Mouse (Mus musculus) midbrain, embryonic 12.5 days (tissue): Measurements from ENCODE around the gene Zfp366. TPM values are rescaled to one million over a fixed set of nuclear protein-coding genes. Genes with fewer than 3 reads are reported as not detected.
"Not testable (repeated sequence)": the region's sequence is repeated elsewhere in the genome, so short reads cannot be mapped to it uniquely, and the experiment has no call there.

ENCODE experiments used
- ATAC-seq: fragments of 200-750 bp; cut with Nextera tagmentation; 2 replicates; pipeline ENCODE4 v1.8.0; 2017; ENCODE audit warnings: low read depth, moderate TSS enrichment, moderate library complexity; ENCODE audit not compliant: low FRiP score
- H3K27ac ChIP-seq: fragments of 300-500 bp; sonication (generic); replicated peaks from 2 replicates; pipeline ENCODE4 v1.5.1; 2016; ENCODE audit warnings: mild to moderate bottlenecking
- H3K27me3 ChIP-seq: fragments of 300-500 bp; sonication (generic); 2 replicates; pipeline ENCODE4 v1.6.1; 2016; ENCODE audit warnings: mild to moderate bottlenecking
- H3K36me3 ChIP-seq: fragments of 300-500 bp; sonication (generic); 2 replicates; pipeline ENCODE4 v1.6.1; 2016
- H3K4me1 ChIP-seq: fragments of 300-500 bp; sonication (generic); 2 replicates; pipeline ENCODE4 v1.6.1; 2016
- H3K4me2 ChIP-seq: fragments of 300-500 bp; sonication (generic); replicated peaks from 2 replicates; pipeline ENCODE4 v1.6.1; 2016; ENCODE audit warnings: mild to moderate bottlenecking, moderate library complexity
- H3K4me3 ChIP-seq: fragments of 300-500 bp; sonication (generic); 2 replicates; pipeline ENCODE4 v1.5.1; 2016; ENCODE audit warnings: mild to moderate bottlenecking
- H3K9ac ChIP-seq: fragments of 300-500 bp; sonication (generic); replicated peaks from 2 replicates; pipeline ENCODE4 v1.6.1; 2016; ENCODE audit warnings: mild to moderate bottlenecking, moderate library complexity
- H3K9me3 ChIP-seq: fragments of 300-500 bp; sonication (generic); 2 replicates; pipeline ENCODE4 v1.6.1; 2016; ENCODE audit warnings: mild to moderate bottlenecking
- WGBS: fragments of 180-500 bp; shearing (Covaris S2); methylation state at CpG from one replicate; pipeline ENCODE4 v1.1.7; 2016; 5-methylcytosine and 5-hydroxymethylcytosine counted together
- polyA plus RNA-seq: library from polyadenylated mRNA; unstranded; fragments of >200 nt; fragmentation: Nextera tagmentation; extraction: Ambion mirVana; gene quantifications from 2 replicates; pipeline ENCODE4 v1.2.1, GENCODE M21; 2016

Zfp366 gene
- polyA plus RNA-seq, 1 experiment from 2014 or later: 0.55 TPM

DNA sequence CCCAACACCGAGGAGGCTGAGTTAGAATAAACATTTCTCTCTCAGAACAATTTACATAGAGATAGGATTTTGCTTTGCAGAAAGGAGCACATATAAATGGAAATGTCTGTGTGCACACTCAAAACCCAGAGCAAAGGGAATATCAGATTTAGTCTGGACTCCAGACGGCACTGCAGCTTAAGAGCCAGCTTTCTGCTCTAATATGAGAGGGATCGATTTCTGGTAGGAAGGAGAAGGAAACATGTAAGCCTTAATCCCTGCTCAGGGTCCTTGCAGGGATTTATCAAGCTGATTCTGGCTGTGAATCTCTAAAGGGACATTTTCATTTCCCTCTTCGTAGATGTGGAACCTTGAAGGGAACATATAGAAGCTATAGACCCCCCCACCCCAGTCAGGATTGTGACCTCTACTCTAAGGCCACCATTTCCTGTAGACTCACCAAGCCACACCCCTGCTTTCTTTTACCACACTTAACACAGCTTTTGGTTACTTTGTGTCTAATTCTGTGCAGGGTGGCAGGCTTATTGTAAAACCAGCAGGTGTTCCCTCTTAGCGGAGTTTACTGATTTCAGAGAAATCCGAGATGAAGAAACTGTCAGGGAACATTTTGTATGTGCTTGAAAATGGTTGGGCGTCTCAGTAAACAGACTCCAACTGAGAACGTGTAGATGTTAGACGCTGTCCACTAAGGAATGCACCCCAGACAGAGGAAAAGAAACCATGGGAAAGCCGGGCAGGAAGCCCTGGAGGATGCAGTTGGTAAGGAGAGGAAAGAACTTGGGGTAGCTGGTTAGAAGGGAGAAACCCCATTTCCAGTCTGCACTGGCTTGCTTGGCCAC is 20.9 kb upstream of the Zfp366 start:
- ATAC-seq: no peak
- H3K36me3 ChIP-seq: no peaks in the 10 kb centered on the region
- no peak overlapping the region for H3K9ac ChIP-seq
- H3K27me3 ChIP-seq: no peaks in the 10 kb centered on the region
- H3K4me2 ChIP-seq: no peak overlapping the region
- WGBS: 33% methylated on average over 10 of the region's 10 CpGs
- no peak overlapping the region; the same call in 1 of the 2 replicates for H3K27ac ChIP-seq
- no peaks in the 10 kb centered on the region for H3K9me3 ChIP-seq
- H3K4me1 ChIP-seq: 0 out of 2 replicates have a peak, but pooled peaks cover 11% of the 10 kb centered on the region
- H3K4me3 ChIP-seq: no peak overlapping the region

DNA sequence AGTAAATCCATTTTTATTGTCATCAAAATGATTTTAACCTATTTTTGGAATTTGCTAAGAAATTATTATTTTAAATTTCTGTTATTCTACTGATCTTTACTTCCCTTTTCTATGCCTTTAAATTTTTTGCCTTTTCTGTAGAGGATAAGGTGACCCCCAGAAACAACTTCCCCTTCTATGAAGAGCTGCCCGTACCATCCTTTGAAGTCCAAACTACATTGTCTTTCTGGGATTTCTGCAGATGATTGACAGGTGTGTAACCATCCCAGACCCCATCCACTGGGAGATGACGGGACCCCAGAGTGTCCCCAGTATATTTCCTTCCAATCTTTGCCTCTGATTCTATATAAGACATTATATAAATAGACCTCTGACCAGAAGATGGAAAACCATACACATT is 20.3 kb upstream of the Zfp366 start:
- Histone ChIP-seq H3K27ac (no peak overlapping the region), H3K9me3 (no peaks in the 10 kb centered on the region), H3K27me3 (no peaks in the 10 kb centered on the region), H3K4me3 (no peak overlapping the region), H3K4me2 (no peak overlapping the region), H3K4me1 (0 out of 2 replicates have a peak, but pooled peaks cover 11% of the 10 kb centered on the region), H3K9ac (no peak overlapping the region), H3K36me3 (no peaks in the 10 kb centered on the region)
- no peak for ATAC-seq
- 64% methylated on average over 2 of the region's 2 CpGs for WGBS

DNA sequence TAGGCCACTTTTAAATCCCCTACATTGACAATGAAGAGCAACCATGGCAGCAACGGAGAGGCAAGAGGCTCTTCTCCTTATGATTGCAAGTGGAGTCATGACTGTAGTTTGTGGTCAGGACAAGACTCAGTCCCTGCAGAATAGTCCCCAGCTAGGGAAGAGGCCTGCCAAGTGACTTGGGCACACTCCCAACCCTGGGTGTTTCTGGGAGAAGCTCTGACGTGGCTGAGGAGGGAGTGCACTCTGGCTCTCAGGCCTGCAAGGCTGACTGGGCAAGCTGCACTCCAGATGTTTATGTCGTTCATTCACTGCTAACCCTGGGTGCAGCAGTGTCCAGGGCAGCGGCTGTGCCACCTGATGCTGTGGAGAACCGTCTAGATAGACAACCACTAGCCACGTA is 15.2 kb upstream of the Zfp366 start:
- H3K9me3 ChIP-seq: no peaks in the 10 kb centered on the region
- no peaks in the 10 kb centered on the region for H3K4me1 ChIP-seq
- no peak overlapping the region for H3K4me2 ChIP-seq
- H3K9ac ChIP-seq: no peak overlapping the region
- no peak overlapping the region for H3K4me3 ChIP-seq
- H3K27me3 ChIP-seq: no peaks in the 10 kb centered on the region
- H3K27ac ChIP-seq: no peak overlapping the region
- WGBS: 86% methylated on average over 6 of the region's 6 CpGs
- no peaks in the 10 kb centered on the region for H3K36me3 ChIP-seq
- ATAC-seq: no peak

DNA sequence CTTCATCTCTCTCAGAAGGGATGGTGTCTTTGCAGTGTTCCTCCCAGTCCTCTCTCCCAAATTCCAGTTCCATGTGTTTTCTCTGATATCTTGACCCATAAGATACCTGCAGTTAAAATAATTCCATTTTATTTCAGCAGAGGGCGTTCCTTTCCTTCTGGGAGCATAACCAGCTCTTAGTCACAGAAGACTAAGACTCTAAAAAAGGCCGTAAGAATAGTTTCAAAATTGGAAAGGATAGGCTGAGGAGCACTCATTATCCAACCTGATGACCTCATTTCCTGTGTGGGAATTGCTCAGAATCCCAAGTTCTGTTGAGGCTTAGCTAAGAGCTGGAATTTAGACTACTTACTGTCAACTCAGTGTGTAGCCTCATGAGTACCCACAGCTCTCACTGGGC is 14.3 kb upstream of the Zfp366 start:
- no peak overlapping the region for H3K27ac ChIP-seq
- H3K9ac ChIP-seq: no peak overlapping the region
- H3K9me3 ChIP-seq: no peaks in the 10 kb centered on the region
- 43% methylated on average over 2 of the region's 2 CpGs for whole genome bisulfite sequencing
- H3K36me3 ChIP-seq: no peaks in the 10 kb centered on the region
- H3K4me1 ChIP-seq: no peaks in the 10 kb centered on the region
- no peaks in the 10 kb centered on the region for H3K27me3 ChIP-seq
- H3K4me2 ChIP-seq: no peak overlapping the region
- ATAC-seq: no peak
- no peak overlapping the region for H3K4me3 ChIP-seq

DNA sequence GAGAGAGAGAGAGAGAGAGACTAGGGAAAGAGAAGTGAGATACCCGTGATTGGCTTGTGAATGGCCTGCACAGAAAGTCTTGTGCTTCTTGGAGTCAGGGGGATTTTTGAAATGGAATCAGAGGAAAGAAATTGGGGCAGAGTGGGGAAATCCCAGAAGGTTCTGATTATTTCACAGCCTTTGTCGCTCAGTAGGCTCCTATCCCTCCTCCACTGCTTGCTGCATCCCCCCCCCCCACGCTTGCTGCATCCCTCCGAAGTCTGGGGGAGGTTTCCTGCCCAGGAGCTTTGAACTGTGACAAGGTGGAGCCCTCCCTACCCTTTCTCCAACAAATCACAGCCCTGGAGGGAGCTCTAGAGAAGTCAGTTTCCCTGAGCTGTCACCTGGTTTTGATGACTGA is 10.8 kb upstream of the Zfp366 start:
- Histone ChIP-seq H3K4me1 (no peaks in the 10 kb centered on the region), H3K9me3 (no peaks in the 10 kb centered on the region), H3K27ac (no peak overlapping the region), H3K4me2 (no peak overlapping the region), H3K36me3 (no peaks in the 10 kb centered on the region), H3K9ac (no peak overlapping the region), H3K27me3 (no peaks in the 10 kb centered on the region), H3K4me3 (no peak overlapping the region)
- no peak for ATAC-seq
- 32% methylated on average over 4 of the region's 4 CpGs for WGBS

GRCm38 (mm10) chr13:99182828-99183227 is 1.8 kb upstream of the Zfp366 start:
- H3K4me2 ChIP-seq, H3K4me1 ChIP-seq, H3K27ac ChIP-seq, H3K4me3 ChIP-seq, H3K27me3 ChIP-seq, H3K36me3 ChIP-seq, H3K9ac ChIP-seq, H3K9me3 ChIP-seq, ATAC-seq: not testable (repeated sequence)
- 95% methylated on average over 3 of the region's 3 CpGs for WGBS

GRCm38 (mm10) chr13:99183257-99183895 is 1.2 kb upstream of the Zfp366 start:
- 0 out of 2 replicates have a peak, but pooled peaks cover 3% of the 10 kb centered on the region for H3K4me1 ChIP-seq
- 91% methylated on average over 3 of the region's 3 CpGs for WGBS
- H3K36me3 ChIP-seq: no peaks in the 10 kb centered on the region
- no peak overlapping the region for H3K27ac ChIP-seq
- no peak for ATAC-seq
- H3K9me3 ChIP-seq: no peaks in the 10 kb centered on the region
- H3K9ac ChIP-seq: no peak overlapping the region
- H3K4me2 ChIP-seq: no peak overlapping the region
- no peak overlapping the region for H3K4me3 ChIP-seq
- no peaks in the 10 kb centered on the region for H3K27me3 ChIP-seq

DNA sequence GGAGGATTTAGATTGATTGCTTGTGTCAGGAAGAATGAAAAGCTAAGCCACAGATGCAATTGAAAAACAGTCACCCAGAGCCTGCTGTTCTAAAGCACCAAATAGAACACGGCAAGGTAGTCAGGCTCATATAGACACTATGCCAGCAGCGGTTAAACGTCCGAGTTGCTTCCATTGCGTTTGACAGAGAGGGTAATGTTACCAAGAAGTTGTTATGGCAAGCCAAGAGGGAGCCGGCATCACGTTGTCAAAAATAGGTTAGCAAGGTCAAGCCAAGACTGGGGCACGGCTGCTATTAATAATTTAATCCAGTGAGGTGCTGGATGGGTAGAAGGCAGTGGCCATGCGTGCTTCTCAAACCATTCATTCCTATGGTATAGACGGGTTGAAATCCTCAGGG is 950 bp downstream of the Zfp366 start:
- ATAC-seq: no peak
- WGBS: 90% methylated on average over 10 of the region's 10 CpGs

GRCm38 (mm10) chr13:99186138-99186853 is 1.7 kb downstream of the Zfp366 start:
- Histone ChIP-seq H3K4me1 (peaks cover 3% of the 10 kb centered on the region; the same call in 1 of the 2 replicates), H3K4me3 (no peak overlapping the region), H3K9me3 (no peaks in the 10 kb centered on the region), H3K27me3 (no peaks in the 10 kb centered on the region), H3K9ac (no peak overlapping the region), H3K4me2 (no peak overlapping the region), H3K27ac (no peak overlapping the region), H3K36me3 (no peaks in the 10 kb centered on the region)
- 95% methylated on average over 10 of the region's 10 CpGs for WGBS
- ATAC-seq: no peak

More for the DNA sequence above, 950 bp downstream of the Zfp366 start:
- Histone ChIP-seq H3K4me3 (no peak overlapping the region), H3K27me3 (no peaks in the 10 kb centered on the region), H3K4me1 (peaks cover 3% of the 10 kb centered on the region; the same call in 1 of the 2 replicates), H3K9ac (no peak overlapping the region), H3K36me3 (no peaks in the 10 kb centered on the region), H3K27ac (no peak overlapping the region), H3K9me3 (no peaks in the 10 kb centered on the region), H3K4me2 (no peak overlapping the region)

- H3K4me1 ChIP-seq: peaks cover 3% of the 10 kb centered on the region; the same call in 1 of the 2 replicates
- no peaks in the 10 kb centered on the region for H3K27me3 ChIP-seq
- no peaks in the 10 kb centered on the region for H3K9me3 ChIP-seq
- no peaks in the 10 kb centered on the region for H3K36me3 ChIP-seq
- 90% methylated on average over 7 of the region's 7 CpGs for whole genome bisulfite sequencing
- H3K4me2 ChIP-seq: no peak overlapping the region
- H3K27ac ChIP-seq: no peak overlapping the region
- H3K4me3 ChIP-seq: no peak overlapping the region
- no peak for ATAC-seq
- no peak overlapping the region for H3K9ac ChIP-seq
Observed at GRCm38 (mm10) chr13:99186859-99187258, 2.2 kb downstream of the Zfp366 start.

- no peak for ATAC-seq
- no peak overlapping the region for H3K27ac ChIP-seq
- no peak overlapping the region for H3K9ac ChIP-seq
- no peaks in the 10 kb centered on the region; the same call in 1 of the 2 replicates for H3K4me1 ChIP-seq
- WGBS: 89% methylated on average over 11 of the region's 11 CpGs
- no peaks in the 10 kb centered on the region for H3K36me3 ChIP-seq
- H3K27me3 ChIP-seq: no peaks in the 10 kb centered on the region
- no peak overlapping the region for H3K4me2 ChIP-seq
- no peaks in the 10 kb centered on the region for H3K9me3 ChIP-seq
- no peak overlapping the region for H3K4me3 ChIP-seq
Observed at GRCm38 (mm10) chr13:99187456-99187855, 2.8 kb downstream of the Zfp366 start.

DNA sequence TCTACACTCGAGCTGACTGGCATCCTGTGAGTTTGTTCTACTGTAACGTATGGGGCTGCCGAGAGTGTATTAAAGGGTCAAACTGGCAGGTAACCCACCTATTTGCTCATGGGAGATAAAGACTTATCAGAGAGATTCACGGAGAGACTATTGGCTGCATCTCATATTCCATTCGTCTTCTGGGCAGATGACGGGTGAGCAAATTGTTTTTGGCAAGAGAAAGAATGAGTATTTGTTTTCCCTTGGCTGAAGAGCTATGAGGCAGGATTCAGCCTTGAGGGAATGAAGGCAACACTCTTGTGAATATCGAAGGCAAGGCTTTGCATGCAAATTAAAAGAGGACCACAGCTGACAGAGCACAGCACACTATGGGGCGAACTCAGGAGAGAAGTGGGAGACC is 4.0 kb downstream of the Zfp366 start:
- no peaks in the 10 kb centered on the region for H3K9me3 ChIP-seq
- no peaks in the 10 kb centered on the region for H3K36me3 ChIP-seq
- H3K4me3 ChIP-seq: no peak overlapping the region
- no peak overlapping the region for H3K4me2 ChIP-seq
- WGBS: 75% methylated on average over 8 of the region's 8 CpGs
- ATAC-seq: no peak
- H3K4me1 ChIP-seq: no peaks in the 10 kb centered on the region; the same call in 1 of the 2 replicates
- H3K9ac ChIP-seq: no peak overlapping the region
- H3K27me3 ChIP-seq: no peaks in the 10 kb centered on the region
- H3K27ac ChIP-seq: no peak overlapping the region
